Mouse (Mus musculus) C2C12 (cell line): ENCODE results near the gene Itgb2.

Source experiments
- MAX ChIP-seq: IDR thresholded peaks from one replicate; pipeline ENCODE4 v1.6.1; 2011; ENCODE audit warnings: mild to moderate bottlenecking, control low read depth
- MYOD1 ChIP-seq: IDR thresholded peaks from one replicate; pipeline ENCODE4 v1.6.1; 2011; ENCODE audit warnings: low read depth; ENCODE audit not compliant: control insufficient read depth, insufficient read length
- USF1 ChIP-seq: IDR thresholded peaks from one replicate; pipeline ENCODE4 v1.6.1; 2011; ENCODE audit warnings: low read depth, mild to moderate bottlenecking, control low read depth, moderate library complexity

- TF ChIP-seq MYOD1 (no peak), MAX (no peak), USF1 (no peak)
Observed at GRCm38 (mm10) chr10:77573162-77573561, 43.1 kb downstream of the Itgb2 start.
